ENCODE assay signal across 9 mouse cellular contexts in genomic region chr13:112993531-112994152, GRCm38 (mm10). TPM values are rescaled to one million over a fixed set of nuclear protein-coding genes. Genes with fewer than 3 reads are reported as not detected.
DNase-seq lines count a peak whose midpoint lies in the region; ATAC-seq and TF ChIP-seq lines count a peak whose summit lies in the region.
"Had no signal": no experiment of that assay in that cellular context is flagged by ENCODE, and none has a peak within 500 bp of the region (broad histone marks: within the 10 kb centered on the region; RNA-seq: fewer than 3 reads in every experiment).

Gene Mcidas, plus strand, starts transcription at chr13:112993845.

- peak; percentile 41 for DNase-seq in kidney, adult 2 months
- no peak for DNase-seq in kidney, adult 8-10 months
- DNase-seq in cerebellum, postnatal 10 days, result peak; percentile 68 to 82
- DNase-seq in spleen, adult 12 weeks (ENCODE audit: low spot score), result no peak
- no peak for DNase-seq in spleen, postnatal 36 days (ENCODE audit: low spot score in 2 of 2)

- H3K9me3 ChIP-seq in heart, embryonic 16.5 days (replicated peaks; ENCODE audit: control insufficient read depth, low read length), result no peaks in the 10 kb centered on the region
- no peaks in the 10 kb centered on the region for H3K9me3 ChIP-seq in limb, embryonic 12.5 days
- no peaks in the 10 kb centered on the region for H3K9me3 ChIP-seq in midbrain, embryonic 16.5 days (replicated peaks; ENCODE audit: control insufficient read depth, low read length, poor library complexity, severe bottlenecking)

- H3K9ac ChIP-seq in heart, embryonic 16.5 days (ENCODE audit: low read length), result peak within 1 kb of the TSS; percentile 7; the same call in 1 of the 2 replicates
- peak within 1 kb of the TSS; percentile 53 for H3K9ac ChIP-seq in limb, embryonic 12.5 days (replicated peaks)
- H3K9ac ChIP-seq in midbrain, embryonic 16.5 days (ENCODE audit: low read depth, low read length), result peak within 1 kb of the TSS; percentile 55

- TF ChIP-seq POLR2A in kidney, adult 2 months (IDR thresholded peaks at IDR 0.05; ENCODE audit: low read depth, low read length), result no peak

- under 1% methylated on average over 63 of the region's 63 CpGs for WGBS in kidney, adult 2 months
- under 1% methylated on average over 63 of the region's 63 CpGs for WGBS in heart, embryonic 16.5 days
- under 1% methylated on average over 63 of the region's 63 CpGs for WGBS in limb, embryonic 12.5 days
- WGBS in midbrain, embryonic 16.5 days, result under 1% methylated on average over 58 of the region's 63 CpGs

- H3K4me1 ChIP-seq in kidney, adult 2 months (ENCODE audit: control insufficient read depth, insufficient read depth, low read length), result peaks cover 6% of the 10 kb centered on the region; the same call in 1 of the 2 replicates
- H3K4me1 ChIP-seq in heart, embryonic 16.5 days (ENCODE audit: control insufficient read depth, insufficient read depth, low read length), result peaks cover 22% of the 10 kb centered on the region
- peaks cover 36% of the 10 kb centered on the region for H3K4me1 ChIP-seq in limb, embryonic 12.5 days (replicated peaks)
- H3K4me1 ChIP-seq in midbrain, embryonic 16.5 days (ENCODE audit: control insufficient read depth, insufficient read depth, low read length), result peaks cover 23% of the 10 kb centered on the region

- H3K27me3 ChIP-seq in kidney, adult 2 months (replicated peaks; ENCODE audit: control insufficient read depth, insufficient read depth, low read length), result peaks cover 7% of the 10 kb centered on the region
- peaks cover 87% of the 10 kb centered on the region for H3K27me3 ChIP-seq in heart, embryonic 16.5 days (ENCODE audit: control insufficient read depth, insufficient read depth, low read length)
- H3K27me3 ChIP-seq in limb, embryonic 12.5 days, result peaks cover 97% of the 10 kb centered on the region
- peaks cover 72% of the 10 kb centered on the region for H3K27me3 ChIP-seq in midbrain, embryonic 16.5 days (ENCODE audit: control insufficient read depth, insufficient read depth, low read depth, low read length)

- peak within 1 kb of the TSS; percentile 22; the same call in 1 of the 2 replicates for H3K4me3 ChIP-seq in kidney, adult 2 months (ENCODE audit: insufficient read depth, low read depth, low read length)
- peak within 1 kb of the TSS; percentile 52 for H3K4me3 ChIP-seq in heart, embryonic 16.5 days (ENCODE audit: low read length)
- peak within 1 kb of the TSS; percentile 43 for H3K4me3 ChIP-seq in limb, embryonic 12.5 days (replicated peaks)
- peak within 1 kb of the TSS; percentile 52 for H3K4me3 ChIP-seq in midbrain, embryonic 16.5 days (ENCODE audit: low read depth, low read length)

- peak within 1 kb of the TSS; percentile 85 for H3K4me2 ChIP-seq in heart, embryonic 16.5 days (ENCODE audit: low read depth, low read length)
- peak within 1 kb of the TSS; percentile 83 for H3K4me2 ChIP-seq in limb, embryonic 12.5 days
- peak within 1 kb of the TSS; percentile 88 for H3K4me2 ChIP-seq in midbrain, embryonic 16.5 days (ENCODE audit: low read length)

- no peaks in the 10 kb centered on the region for H3K36me3 ChIP-seq in kidney, adult 2 months (ENCODE audit: control insufficient read depth, insufficient read depth, low read length)
- no peaks in the 10 kb centered on the region for H3K36me3 ChIP-seq in heart, embryonic 16.5 days (ENCODE audit: control insufficient read depth, insufficient read depth)
- H3K36me3 ChIP-seq in limb, embryonic 12.5 days, result no peaks in the 10 kb centered on the region
- no peaks in the 10 kb centered on the region for H3K36me3 ChIP-seq in midbrain, embryonic 16.5 days (ENCODE audit: control insufficient read depth, insufficient read depth, low read length)

- H3K27ac ChIP-seq in kidney, adult 2 months (ENCODE audit: insufficient read depth, low read depth, low read length), result no peak within 1 kb of the TSS
- no peak within 1 kb of the TSS for H3K27ac ChIP-seq in heart, embryonic 16.5 days (ENCODE audit: low read length)
- no peak within 1 kb of the TSS for H3K27ac ChIP-seq in limb, embryonic 12.5 days
- H3K27ac ChIP-seq in midbrain, embryonic 16.5 days (ENCODE audit: low read length), result no peak within 1 kb of the TSS

- ATAC-seq in heart, embryonic 16.5 days (replicated peaks; ENCODE audit: extremely low read depth, insufficient read depth, low FRiP score), result no peak
- ATAC-seq in limb, embryonic 12.5 days (ENCODE audit: insufficient number of reproducible peaks, insufficient read depth, low FRiP score, low TSS enrichment, low read depth), result no peak; the same call in 1 of the 2 replicates
- ATAC-seq in midbrain, embryonic 16.5 days, result peak; percentile 54

- TF ChIP-seq CTCF in kidney, adult 2 months (conservative IDR thresholded peaks at IDR 0.05; ENCODE audit: insufficient read depth, insufficient read length, low read depth, low read length), result no peak

RNA-seq across cellular contexts. Expression of gene Mcidas, which starts in this region (rescaled TPM):
- polyA plus RNA-seq in kidney, adult 2 months (2012; rRNA removed), result not detected in 2 replicates
- polyA plus RNA-seq in heart, embryonic 16.5 days (2015; fragmentation: Nextera tagmentation; extraction: Ambion mirVana), result 0.62 and 1.2 TPM in 2 replicates
- polyA plus RNA-seq in limb, embryonic 12.5 days (2016; fragmentation: Nextera tagmentation; extraction: Ambion mirVana), result not detected in 2 replicates
- polyA plus RNA-seq in midbrain, embryonic 16.5 days (2015; fragmentation: Nextera tagmentation; extraction: Ambion mirVana), result 0.53 and 0.57 TPM in 2 replicates
- polyA plus RNA-seq: large intestine, adult 2 months had no signal

Comparison
In these comparisons a context has a peak if more than half of its experiments do, and no peak if none do; other contexts are left out.
1. Peak in DNase-seq and H3K4me3 ChIP-seq in kidney, adult 2 months; RNA of the gene not detected or under 1 TPM.
2. Peak in ATAC-seq, H3K4me3 ChIP-seq, H3K9ac ChIP-seq and H3K4me2 ChIP-seq in midbrain, embryonic 16.5 days; RNA of the gene not detected or under 1 TPM.
3. DNase-seq: peak in cerebellum, postnatal 10 days (2 of 2); none in kidney, adult 8-10 months (0 of 2), spleen, adult 12 weeks (single experiment) and spleen, postnatal 36 days (0 of 2).
4. Peak in every context shown above with its lines, with median percentiles within 50 percentile points of each other: H3K4me3 ChIP-seq, H3K4me2 ChIP-seq and H3K9ac ChIP-seq.